Mouse (Mus musculus): ENCODE data around the gene Cyp4f40.
A peak's percentile ranks its signal among the peaks of the same experiment; 100 is the strongest.
"Not testable (repeated sequence)": the region's sequence is repeated elsewhere in the genome, so short reads cannot be mapped to it uniquely, and the experiment has no call there.

Cyp4f40 gene

DNA sequence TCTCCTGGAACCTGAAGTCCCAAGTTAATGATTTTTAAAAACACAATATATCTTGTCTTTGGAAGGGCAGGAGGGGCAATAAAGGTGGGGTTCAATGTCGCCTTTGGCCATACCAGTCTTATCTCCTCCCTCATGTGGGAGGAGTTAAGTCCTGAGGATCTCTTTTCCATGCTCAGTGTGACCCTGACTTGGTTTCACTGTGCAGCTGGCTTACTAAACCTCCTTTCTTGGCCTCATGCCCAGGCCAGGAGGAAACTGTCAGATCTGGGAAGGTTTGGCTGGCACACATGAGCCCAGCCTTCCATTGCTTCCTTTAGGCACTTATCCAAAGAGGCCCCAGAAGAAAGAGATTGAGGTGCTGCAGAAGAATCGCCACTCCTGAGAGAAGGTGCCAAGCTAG lies at the start of gene Cyp4f40:
Gene Cyp4f40 (plus strand): TSS at position 189 of the 400 bp plus-strand sequence.
- DNase-seq (ENCODE audit: low read depth in 1 of 2, low spot score in 2 of 2): no peak

DNA sequence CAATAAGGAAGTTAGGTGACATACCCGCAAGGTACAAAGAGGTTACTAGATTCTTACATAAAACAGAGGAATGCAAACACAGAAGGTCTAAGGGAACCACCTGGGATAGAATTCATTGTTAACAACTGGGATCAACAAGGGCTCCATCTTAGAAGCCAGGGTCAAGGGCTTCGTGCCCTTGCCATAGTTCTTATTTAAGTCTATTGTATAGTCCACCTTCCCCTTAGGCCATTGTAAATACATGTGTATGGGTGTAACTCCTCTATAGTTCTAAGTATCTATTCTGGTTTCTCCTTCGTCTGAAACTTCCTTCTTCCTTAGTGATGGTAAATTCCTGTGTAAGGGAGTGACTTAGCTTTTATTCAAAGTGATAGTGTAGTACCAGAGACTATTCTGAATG lies 48.5 kb upstream of the Cyp4f40 start:
- not testable (repeated sequence) for DNase-seq (ENCODE audit: low read depth in 1 of 2, low spot score in 2 of 2)

DNA sequence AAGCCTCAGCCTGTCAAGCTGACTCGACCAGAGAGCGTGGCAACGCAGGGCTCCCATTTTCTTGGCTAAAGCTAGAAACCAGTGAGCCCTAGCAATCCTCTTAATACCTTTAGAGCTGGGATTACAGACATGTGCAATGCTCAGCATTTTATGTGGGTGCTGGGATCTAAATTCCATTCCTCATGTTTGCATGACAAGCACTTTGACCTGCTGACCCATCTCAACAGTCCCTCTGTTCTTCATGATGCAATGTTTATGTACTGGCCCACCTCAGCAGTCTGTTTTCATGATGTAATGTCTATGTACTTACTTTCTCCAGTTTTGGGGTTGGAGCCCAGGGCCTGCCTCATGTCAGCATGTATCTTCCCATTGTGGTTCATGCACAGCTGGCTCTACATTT lies 47.8 kb upstream of the Cyp4f40 start:
- DNase-seq (ENCODE audit: low read depth in 1 of 2, low spot score in 2 of 2): no peak

DNA sequence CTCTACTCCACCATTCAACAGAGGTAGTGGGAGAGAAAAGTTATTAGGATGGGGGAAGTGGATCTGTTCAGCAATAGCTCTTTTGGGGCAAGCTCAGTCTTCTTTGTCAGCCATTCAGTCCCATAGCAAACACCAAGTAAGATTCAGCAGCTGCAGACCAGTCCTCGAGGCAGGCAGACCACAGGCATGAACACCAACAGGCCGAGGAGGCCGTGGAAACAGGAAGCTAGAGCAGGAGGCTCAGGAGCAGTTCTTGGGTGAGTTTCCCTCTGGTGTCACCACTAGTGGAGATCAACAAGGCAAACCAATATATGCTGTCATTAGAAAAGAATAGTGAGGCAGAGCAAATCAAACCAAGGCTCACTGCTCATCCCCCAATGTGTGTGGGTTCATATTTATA lies 46.3 kb upstream of the Cyp4f40 start:
- no peak for DNase-seq (ENCODE audit: low read depth in 1 of 2, low spot score in 2 of 2)

DNA sequence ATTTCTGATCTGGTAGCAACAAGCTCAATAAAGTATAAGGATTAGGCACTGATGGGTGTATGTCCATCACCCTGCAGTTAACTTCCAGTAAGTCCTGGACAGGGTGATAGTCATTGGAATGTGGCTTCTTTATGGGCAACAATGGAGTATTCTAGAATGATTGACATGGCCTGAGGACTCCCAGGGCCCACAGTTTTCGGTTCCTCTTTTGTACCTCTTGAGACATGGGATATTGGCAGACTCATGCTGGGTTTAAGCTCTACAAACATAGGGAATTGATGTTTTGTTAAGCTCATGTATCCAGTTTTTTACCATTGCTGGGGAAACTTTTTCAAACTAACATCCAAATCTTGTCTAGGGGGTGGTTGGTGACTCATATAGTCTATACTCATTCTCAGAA lies 41.4 kb upstream of the Cyp4f40 start:
- DNase-seq (ENCODE audit: low read depth in 1 of 2, low spot score in 2 of 2): peak in 1 of 2 experiments; percentile 16

DNA sequence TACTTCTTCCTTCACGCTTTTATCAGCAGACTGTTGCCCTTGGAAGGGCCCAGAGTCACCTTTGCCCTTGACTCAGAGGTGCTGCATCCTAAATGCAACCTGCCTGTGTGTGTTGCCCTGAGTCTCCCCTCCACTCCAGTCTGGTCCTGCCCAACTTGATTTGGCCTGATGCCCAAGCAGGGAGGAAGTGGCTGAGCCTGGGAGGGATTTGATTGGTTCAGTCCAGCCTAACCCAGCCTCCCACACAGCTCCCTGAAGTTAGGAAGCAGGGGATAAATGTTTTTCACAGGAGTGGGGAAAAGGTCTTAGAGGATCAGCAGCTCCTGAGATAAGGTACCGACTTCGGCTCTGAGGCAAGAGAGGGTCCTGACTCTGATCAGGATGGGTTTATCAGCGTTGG lies 37.7 kb upstream of the Cyp4f40 start, which contains the start of gene Cyp4f37:
Gene Cyp4f37 (plus strand): TSS at position 292 of the 400 bp plus-strand sequence.
- not testable (repeated sequence) for DNase-seq (ENCODE audit: low read depth in 1 of 2, low spot score in 2 of 2)

DNA sequence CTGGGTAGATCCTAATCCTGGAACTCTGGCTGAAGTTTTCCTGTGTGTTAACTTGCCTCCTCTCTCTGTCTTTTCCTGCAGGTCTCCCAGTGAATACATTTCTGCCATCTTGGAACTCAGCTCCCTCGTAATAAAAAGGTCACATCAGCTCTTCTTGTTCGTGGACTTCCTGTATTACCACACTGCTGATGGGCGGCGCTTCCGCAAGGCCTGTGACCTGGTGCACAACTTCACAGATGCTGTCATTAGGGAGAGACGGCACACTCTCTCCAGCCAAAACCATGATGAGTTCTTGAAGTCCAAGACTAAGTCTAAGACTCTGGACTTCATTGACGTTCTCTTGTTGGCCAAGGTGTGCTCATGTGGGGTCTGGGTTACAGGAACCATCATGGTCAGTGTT lies 29.0 kb upstream of the Cyp4f40 start:
- DNase-seq (ENCODE audit: low read depth in 1 of 2, low spot score in 2 of 2): peak in 1 of 2 experiments; percentile 13

DNA sequence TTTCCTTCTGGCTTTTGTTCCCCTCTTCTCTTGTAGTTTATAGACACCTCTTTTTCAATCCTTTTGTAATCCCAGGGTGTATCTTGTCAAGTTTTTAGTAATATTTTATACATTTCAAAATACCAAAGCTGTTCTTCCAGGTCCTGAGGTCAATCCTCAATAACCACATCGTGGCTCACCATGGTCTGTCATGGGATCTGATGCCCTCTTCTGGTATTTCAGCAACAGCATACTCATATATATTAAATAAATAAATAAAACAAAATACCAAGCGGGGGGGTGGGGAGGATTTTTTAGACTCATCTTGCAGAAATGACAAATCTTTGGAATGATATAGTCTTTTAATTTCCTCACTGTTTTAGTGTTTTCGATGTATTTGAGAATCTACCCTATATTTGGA lies 26.8 kb upstream of the Cyp4f40 start:
- no peak for DNase-seq (ENCODE audit: low read depth in 1 of 2, low spot score in 2 of 2)

DNA sequence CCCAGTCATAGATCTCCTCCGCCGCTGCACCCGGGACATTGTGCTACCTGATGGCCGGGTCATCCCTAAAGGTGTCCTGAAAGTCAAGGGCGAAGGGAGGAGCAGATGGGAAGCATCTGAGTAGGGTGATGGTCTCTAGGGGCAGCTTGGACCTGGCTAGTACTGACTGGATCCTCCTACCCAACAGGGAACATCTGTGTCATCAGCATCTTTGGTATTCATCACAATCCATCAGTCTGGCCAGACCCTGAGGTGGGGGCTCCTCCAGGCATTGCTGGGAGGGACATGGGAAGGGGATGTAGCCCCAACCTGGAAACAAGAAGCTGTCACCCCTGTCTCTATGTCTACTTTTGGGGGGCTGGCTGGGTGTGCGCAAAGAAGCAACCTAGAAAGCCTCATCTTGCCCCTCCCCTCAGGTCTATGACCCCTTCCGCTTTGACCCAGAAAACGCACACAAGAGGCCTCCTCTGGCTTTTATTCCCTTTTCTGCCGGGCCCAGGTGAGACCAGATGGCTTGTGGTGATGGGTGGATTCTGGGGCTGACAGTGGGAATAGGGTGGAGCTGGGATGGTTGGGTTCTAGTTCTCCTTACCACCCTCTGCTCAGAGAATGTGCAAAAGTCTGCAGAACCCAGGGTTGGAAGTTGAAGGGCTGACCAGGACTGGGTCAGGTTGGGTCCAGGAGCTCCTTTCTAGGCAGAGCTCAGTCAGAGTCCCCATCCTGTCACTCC lies 24.3 kb upstream of the Cyp4f40 start:
- not testable (repeated sequence) for DNase-seq (ENCODE audit: low read depth in 1 of 2, low spot score in 2 of 2)

DNA sequence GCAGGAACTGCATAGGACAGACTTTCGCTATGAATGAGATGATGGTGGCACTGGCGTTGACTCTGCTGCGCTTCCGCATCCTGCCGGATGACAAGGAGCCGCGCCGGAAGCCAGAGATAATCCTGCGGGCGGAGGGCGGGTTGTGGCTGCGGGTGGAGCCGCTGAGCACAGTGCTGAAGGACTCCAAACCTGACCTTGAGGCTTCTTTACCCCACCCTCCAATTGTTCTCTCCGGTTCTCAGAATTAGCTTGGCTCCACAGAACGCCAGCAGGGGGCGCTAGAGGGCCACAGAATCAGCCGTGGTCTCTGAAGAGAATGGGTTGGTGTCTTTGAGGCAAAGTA lies 23.8 kb upstream of the Cyp4f40 start:
- DNase-seq (ENCODE audit: low read depth in 1 of 2, low spot score in 2 of 2): peak; percentile 73 to 81

DNA sequence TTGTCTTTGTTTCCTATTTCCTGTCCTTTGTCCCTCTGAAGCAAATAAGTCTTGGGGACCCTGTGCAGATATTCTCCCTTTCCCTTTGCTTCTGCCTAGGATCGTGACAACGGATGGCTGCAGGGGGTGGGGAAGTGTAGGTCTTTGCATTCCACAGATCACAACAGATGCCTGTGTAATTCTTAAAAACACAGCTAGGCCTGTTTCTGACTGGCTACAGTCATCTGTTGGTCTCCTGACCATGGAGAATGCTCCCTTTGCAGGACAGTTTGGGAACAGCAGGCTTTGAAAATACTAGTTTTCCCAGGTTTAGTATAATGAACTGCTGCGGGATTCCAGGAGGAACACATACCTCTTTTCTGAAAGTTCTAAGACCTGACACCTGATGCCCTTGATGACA lies 22.4 kb upstream of the Cyp4f40 start:
- DNase-seq (ENCODE audit: low read depth in 1 of 2, low spot score in 2 of 2): no peak

DNA sequence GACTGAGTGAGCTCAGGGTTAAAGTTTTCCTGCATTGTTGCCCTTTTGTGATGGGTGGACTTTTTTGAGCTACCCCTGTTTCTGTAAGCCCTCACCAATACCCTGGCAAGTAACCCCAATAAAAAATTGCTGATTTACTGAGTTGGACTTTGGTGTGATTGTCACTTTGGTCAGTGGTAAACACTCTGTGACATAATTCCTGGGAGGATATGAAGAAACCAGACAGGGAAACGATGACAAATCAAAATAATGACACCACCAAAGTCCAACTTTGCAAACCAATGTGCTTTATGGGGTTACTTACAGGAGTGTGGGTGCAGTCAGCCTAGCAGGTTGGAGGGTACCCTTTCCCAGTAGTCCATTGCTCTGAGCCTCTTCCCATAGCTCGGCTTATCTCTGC lies 21.5 kb upstream of the Cyp4f40 start:
- no peak for DNase-seq (ENCODE audit: low read depth in 1 of 2, low spot score in 2 of 2)

DNA sequence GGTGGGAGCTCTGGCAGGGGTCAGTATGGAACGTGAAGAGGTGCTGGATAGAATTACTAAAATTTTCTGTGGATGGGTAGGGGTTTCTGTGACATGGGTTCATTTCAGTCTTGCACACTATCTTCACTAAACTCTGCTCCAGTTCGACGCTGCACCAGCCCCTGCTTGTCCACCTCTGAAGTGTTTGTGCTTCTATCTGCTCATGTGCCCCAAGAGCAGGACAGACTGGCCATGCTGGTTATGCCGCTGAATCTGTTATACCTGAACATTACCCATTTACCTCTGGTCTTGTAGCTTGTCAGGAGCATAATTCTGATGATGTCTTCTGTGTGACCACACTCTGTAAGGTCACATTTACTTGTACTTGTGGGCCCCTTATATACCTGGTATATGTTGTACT lies 12.1 kb upstream of the Cyp4f40 start:
- no peak for DNase-seq (ENCODE audit: low read depth in 1 of 2, low spot score in 2 of 2)

DNA sequence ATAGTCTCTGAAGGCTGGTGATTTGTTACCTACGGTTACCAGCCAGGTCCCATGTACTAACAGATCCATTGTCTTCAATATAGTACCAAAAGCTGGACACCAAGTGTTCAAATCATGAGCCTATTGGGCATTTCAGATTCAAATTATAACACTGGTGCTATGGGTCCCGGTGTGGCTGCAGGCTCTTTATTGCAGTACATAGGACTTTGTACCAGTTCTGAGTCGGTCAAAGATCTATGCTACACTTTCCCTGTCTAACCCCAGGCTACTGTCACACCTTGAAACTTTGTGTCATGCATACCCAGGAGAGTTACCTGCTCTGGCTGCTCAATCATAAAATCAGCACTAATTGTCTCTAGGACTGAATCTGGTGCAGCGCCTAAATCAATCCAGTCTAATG lies 4.8 kb upstream of the Cyp4f40 start:
- no peak for DNase-seq (ENCODE audit: low read depth in 1 of 2, low spot score in 2 of 2)

DNA sequence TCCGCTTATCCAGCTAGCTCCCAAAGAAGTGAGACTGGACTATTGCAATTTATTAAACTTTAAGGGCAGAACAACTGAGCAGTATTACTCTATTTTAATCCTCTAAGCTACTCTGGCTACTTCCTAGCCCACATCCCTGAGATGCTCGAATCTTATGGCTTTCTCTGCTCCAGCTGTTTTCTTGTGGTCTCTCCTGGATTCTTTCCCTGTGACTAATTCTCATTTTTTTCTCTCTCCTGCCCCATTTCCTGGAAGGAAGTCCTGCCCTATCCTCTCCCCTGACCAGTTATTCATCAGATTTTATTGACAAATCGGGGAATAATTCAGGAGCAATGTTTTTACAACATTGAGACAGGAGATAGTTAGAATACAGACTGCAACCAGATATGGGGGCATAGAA lies 1.7 kb upstream of the Cyp4f40 start:
- no peak for DNase-seq (ENCODE audit: low read depth in 1 of 2, low spot score in 2 of 2)

DNA sequence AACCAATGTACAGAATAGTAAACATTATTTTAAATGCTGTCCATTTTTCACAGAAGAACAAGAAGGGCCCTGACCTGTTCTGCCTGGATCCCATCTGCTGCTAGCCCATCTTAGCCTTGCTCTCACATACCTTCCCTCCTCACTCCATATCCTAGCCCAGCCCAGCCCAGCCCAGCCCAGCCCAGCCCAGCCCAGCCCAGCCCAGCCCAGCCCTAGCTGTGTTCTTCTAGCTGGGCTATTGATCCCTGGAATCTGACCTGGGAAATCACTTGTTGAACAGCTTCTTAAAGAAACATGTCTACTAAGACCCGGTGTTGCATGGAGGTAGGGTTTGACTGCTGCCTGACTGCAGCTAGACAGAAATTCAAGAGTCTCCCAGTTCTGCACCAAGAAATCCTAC lies 454 bp upstream of the Cyp4f40 start:
- DNase-seq (ENCODE audit: low read depth in 1 of 2, low spot score in 2 of 2): no peak

DNA sequence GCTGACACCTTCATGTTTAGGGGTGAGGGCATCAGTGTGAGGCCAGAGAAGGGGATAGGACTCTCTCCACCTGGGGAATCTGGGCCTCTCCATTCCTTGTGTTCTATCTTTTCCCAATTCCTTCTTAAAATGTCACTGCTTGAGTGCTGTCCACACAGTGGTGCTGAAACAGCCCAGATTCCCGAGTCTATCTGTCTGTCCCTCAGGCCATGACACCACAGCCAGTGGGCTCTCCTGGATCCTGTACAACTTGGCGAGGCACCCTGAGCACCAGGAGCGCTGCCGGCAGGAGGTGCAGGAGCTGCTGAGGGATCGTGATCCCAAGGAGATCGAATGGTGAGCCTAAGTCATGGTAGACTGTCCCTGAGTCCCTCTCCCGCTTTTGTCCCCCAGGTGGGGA lies 15.3 kb downstream of the Cyp4f40 start:
- no peak for DNase-seq (ENCODE audit: low read depth in 1 of 2, low spot score in 2 of 2)

DNA sequence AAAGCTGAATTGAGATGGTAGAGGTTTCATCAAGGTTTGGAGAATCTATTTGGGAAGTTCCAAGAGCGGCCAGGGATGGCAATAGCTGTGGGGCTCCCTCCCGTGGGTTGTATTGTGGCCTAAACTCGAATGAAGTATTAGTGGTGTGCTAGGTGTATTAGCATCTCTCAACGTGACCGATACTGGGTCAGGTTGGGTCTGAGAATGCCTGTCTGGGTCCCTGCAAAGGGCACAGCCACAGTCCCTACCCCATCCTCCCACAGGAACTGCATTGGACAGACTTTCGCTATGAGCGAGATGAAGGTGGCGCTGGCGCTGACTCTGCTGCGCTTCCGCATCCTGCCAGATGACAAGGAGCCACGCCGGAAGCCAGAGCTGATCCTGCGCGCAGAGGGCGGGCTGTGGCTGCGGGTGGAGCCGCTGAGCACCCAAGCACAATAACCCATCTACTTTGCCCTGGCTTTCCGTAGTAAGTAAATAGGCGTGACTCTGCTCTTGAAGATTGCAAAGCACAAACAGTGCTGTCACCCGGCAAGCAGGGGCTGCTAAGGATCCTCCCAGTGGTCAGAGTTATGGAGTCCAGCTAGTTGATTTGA lies 17.4 kb downstream of the Cyp4f40 start:
- no peak for DNase-seq (ENCODE audit: low read depth in 1 of 2, low spot score in 2 of 2)

DNA sequence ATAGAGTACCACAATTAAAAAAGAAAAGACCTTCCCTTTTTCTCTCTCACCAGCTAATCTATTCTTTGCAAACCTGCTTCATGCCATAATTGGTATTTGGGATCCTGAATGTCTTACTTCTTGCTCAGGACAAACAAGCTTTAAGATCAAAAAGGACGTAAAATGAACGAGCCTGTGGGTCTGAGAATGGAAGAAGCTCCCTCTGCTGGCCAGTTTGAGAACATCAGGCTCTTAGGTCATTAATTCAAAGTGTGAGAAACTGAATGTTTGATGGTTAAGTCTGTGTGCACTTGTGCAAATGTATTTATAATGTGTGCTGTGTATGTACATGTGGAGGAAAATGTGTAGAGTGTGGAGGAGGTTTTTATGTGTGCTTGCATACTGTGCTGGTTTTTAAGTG lies 21.7 kb downstream of the Cyp4f40 start:
- DNase-seq (ENCODE audit: low read depth in 1 of 2, low spot score in 2 of 2): peak; percentile 2 to 22

DNA sequence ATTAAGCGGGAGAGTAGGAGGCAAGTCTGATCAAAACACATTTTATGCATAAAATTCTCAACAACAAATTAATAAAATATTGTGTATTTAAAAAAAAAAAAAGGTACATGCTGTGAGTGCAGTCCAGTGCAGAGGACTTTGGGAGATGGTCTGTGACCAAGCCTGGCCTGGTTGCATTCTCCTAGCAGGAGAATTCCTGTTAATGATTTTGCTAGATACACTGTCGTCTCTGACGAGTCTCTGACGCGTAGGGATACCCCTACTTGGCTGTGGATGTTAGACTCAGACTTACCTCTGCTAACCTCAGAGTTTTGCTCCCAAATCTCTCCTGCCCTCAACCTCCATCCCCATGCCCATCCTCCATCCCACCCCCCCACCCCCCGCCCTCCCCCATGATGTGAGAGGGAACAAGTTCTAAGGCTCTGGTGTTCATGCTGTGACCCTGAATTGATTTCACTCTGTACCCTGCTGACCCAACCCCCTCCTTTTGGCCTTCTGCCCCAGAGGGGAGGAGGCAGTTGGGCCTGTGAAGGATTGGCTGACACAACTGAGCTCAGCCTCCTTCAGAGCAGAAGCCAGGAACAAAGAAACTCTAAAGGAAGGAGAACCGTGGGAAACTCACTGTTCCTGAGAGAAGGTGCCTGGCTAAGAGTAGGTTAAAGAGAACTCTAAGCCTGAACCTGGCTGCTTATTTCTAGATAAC lies 26.5 kb downstream of the Cyp4f40 start, which contains the start of gene Cyp4f15:
Gene Cyp4f15 (plus strand): TSS at position 580 of the 703 bp plus-strand sequence.
- DNase-seq (ENCODE audit: low read depth in 1 of 2, low spot score in 2 of 2): no peak

DNA sequence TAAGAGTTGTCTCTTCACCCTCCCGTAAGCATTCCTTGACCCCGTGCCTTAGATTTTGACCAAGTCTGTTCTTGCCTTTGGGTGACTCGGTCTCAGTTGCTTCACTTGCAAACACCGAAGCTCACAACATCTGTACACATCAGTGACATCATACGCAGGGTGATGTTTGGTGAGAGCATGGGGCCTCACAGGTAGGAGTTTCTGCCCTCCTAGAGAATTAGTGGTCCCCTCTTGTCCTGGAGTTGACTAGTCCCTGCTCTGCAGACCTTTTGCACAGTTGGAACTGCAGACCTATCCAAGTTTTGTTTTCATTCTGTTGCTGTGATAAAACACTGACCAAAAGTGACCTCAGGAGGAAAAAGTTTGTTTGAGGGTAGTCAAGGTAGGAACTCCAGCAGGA lies 28.0 kb downstream of the Cyp4f40 start:
- DNase-seq (ENCODE audit: low read depth in 1 of 2, low spot score in 2 of 2): no peak

DNA sequence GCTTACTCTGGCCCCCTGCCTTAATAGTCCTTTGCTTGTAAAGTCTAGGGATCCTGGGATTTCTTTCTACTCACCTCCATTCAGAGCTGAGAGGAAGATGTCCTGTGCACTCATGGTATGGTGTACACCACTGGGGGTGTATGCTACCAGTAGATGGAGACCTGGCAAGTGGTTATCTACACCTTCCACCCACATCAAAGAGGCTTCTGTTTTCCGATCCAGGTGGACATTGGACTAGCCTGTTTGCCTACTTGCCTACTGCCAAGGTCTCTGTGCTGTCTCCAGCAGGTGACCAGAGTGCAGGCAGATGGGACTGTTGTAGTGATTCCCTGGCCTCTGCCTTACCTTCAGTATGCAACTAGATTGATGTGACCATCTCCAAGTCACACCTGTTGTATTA lies 32.3 kb downstream of the Cyp4f40 start:
- DNase-seq (ENCODE audit: low read depth in 1 of 2, low spot score in 2 of 2): no peak
